Mouse (Mus musculus): ENCODE data around the gene Krtap5-5. TPM values are rescaled to one million over a fixed set of nuclear protein-coding genes. Genes with fewer than 3 reads are reported as not detected.
"Not testable (repeated sequence)": the region's sequence is repeated elsewhere in the genome, so short reads cannot be mapped to it uniquely, and the experiment has no call there.

Gene Krtap5-5
- polyA plus RNA-seq, 1 experiment from 2014 or later: 0.73 TPM

GRCm38 (mm10) chr7:142206891-142207290 is 22.9 kb downstream of the Krtap5-5 start:
- not testable (repeated sequence) for H3K4me2 ChIP-seq (replicated peaks); H3K27ac ChIP-seq (replicated peaks); H3K4me1 ChIP-seq; ATAC-seq (ENCODE audit: insufficient number of reproducible peaks, low FRiP score, low TSS enrichment, low read depth); H3K4me3 ChIP-seq (replicated peaks); H3K9ac ChIP-seq; H3K27me3 ChIP-seq; H3K36me3 ChIP-seq; H3K9me3 ChIP-seq (replicated peaks)
- 74% methylated on average over 5 of the region's 5 CpGs for WGBS

GRCm38 (mm10) chr7:142205488-142205887 is 24.3 kb downstream of the Krtap5-5 start:
- H3K36me3 ChIP-seq: no peaks in the 10 kb centered on the region
- H3K27ac ChIP-seq (replicated peaks): no peak overlapping the region
- no peak overlapping the region for H3K9ac ChIP-seq
- H3K9me3 ChIP-seq (replicated peaks): no peaks in the 10 kb centered on the region
- H3K4me1 ChIP-seq: no peaks in the 10 kb centered on the region
- H3K27me3 ChIP-seq: no peaks in the 10 kb centered on the region
- ATAC-seq (ENCODE audit: insufficient number of reproducible peaks, low FRiP score, low TSS enrichment, low read depth): no peak
- no peak overlapping the region for H3K4me3 ChIP-seq (replicated peaks)
- H3K4me2 ChIP-seq (replicated peaks): no peak overlapping the region

GRCm38 (mm10) chr7:142201064-142201463 is 28.7 kb downstream of the Krtap5-5 start, which contains the start of gene Krtap5-3:
Krtap5-3 (plus strand) TSS chr7:142201364.
- no peak within 1 kb of the TSS for H3K9ac ChIP-seq
- no peaks in the 10 kb centered on the region for H3K27me3 ChIP-seq
- no peaks in the 10 kb centered on the region for H3K36me3 ChIP-seq
- H3K9me3 ChIP-seq (replicated peaks): no peaks in the 10 kb centered on the region
- no peaks in the 10 kb centered on the region for H3K4me1 ChIP-seq
- no peak within 1 kb of the TSS for H3K4me2 ChIP-seq (replicated peaks)
- no peak for ATAC-seq (ENCODE audit: insufficient number of reproducible peaks, low FRiP score, low TSS enrichment, low read depth)
- no peak within 1 kb of the TSS for H3K4me3 ChIP-seq (replicated peaks)
- H3K27ac ChIP-seq (replicated peaks): no peak within 1 kb of the TSS
- 56% methylated on average over 1 of the region's 1 CpGs for WGBS

GRCm38 (mm10) chr7:142198748-142199147 is 31.0 kb downstream of the Krtap5-5 start:
- 78% methylated on average over 2 of the region's 2 CpGs for WGBS
- Histone ChIP-seq H3K4me3 (replicated peaks) (no peak overlapping the region), H3K9ac (no peak overlapping the region), H3K9me3 (replicated peaks) (no peaks in the 10 kb centered on the region), H3K4me1 (no peaks in the 10 kb centered on the region), H3K36me3 (no peaks in the 10 kb centered on the region), H3K27ac (replicated peaks) (no peak overlapping the region), H3K4me2 (replicated peaks) (no peak overlapping the region), H3K27me3 (no peaks in the 10 kb centered on the region)
- ATAC-seq (ENCODE audit: insufficient number of reproducible peaks, low FRiP score, low TSS enrichment, low read depth): no peak

GRCm38 (mm10) chr7:142190289-142190688 is 39.5 kb downstream of the Krtap5-5 start, which contains the start of gene Gm10153:
Gm10153 (minus strand) TSS chr7:142190389.
- no peak within 1 kb of the TSS for H3K4me3 ChIP-seq (replicated peaks)
- H3K36me3 ChIP-seq: no peaks in the 10 kb centered on the region
- no peak within 1 kb of the TSS for H3K4me2 ChIP-seq (replicated peaks)
- no peak within 1 kb of the TSS for H3K9ac ChIP-seq
- H3K27me3 ChIP-seq: peaks cover 2% of the 10 kb centered on the region
- H3K27ac ChIP-seq (replicated peaks): no peak within 1 kb of the TSS
- H3K9me3 ChIP-seq (replicated peaks): no peaks in the 10 kb centered on the region
- WGBS: 46% methylated on average over 2 of the region's 2 CpGs
- no peak for ATAC-seq (ENCODE audit: insufficient number of reproducible peaks, low FRiP score, low TSS enrichment, low read depth)
- H3K4me1 ChIP-seq: no peaks in the 10 kb centered on the region

GRCm38 (mm10) chr7:142188156-142188555 is 41.6 kb downstream of the Krtap5-5 start:
- no peak for ATAC-seq (ENCODE audit: insufficient number of reproducible peaks, low FRiP score, low TSS enrichment, low read depth)
- H3K4me3 ChIP-seq (replicated peaks): no peak overlapping the region
- H3K9ac ChIP-seq: no peak overlapping the region
- no peak overlapping the region for H3K4me2 ChIP-seq (replicated peaks)
- WGBS: 64% methylated on average over 2 of the region's 2 CpGs
- H3K4me1 ChIP-seq: no peaks in the 10 kb centered on the region
- H3K27me3 ChIP-seq: peaks cover 2% of the 10 kb centered on the region
- H3K27ac ChIP-seq (replicated peaks): no peak overlapping the region
- no peaks in the 10 kb centered on the region for H3K36me3 ChIP-seq
- H3K9me3 ChIP-seq (replicated peaks): no peaks in the 10 kb centered on the region

GRCm38 (mm10) chr7:142181021-142181420 is 48.8 kb downstream of the Krtap5-5 start:
- Histone ChIP-seq H3K4me3 (replicated peaks) (no peak overlapping the region), H3K27ac (replicated peaks) (no peak overlapping the region), H3K9me3 (replicated peaks) (no peaks in the 10 kb centered on the region), H3K27me3 (no peaks in the 10 kb centered on the region), H3K4me2 (replicated peaks) (no peak overlapping the region), H3K4me1 (no peaks in the 10 kb centered on the region), H3K9ac (no peak overlapping the region), H3K36me3 (no peaks in the 10 kb centered on the region)
- WGBS: 57% methylated on average over 1 of the region's 1 CpGs
- ATAC-seq (ENCODE audit: insufficient number of reproducible peaks, low FRiP score, low TSS enrichment, low read depth): no peak

Other genes with a start within 250 kb of the Krtap5-5 start
- gene Mob2, start 168.9 kb downstream of the Krtap5-5 start, polyA plus RNA-seq (2015; fragmentation: Nextera tagmentation; extraction: Ambion mirVana): 79.5 and 82.6 TPM in 2 replicates
- 6.5 and 7.7 TPM in 2 replicates for gene Dusp8, start 134.1 kb downstream of the Krtap5-5 start, polyA plus RNA-seq (2015; fragmentation: Nextera tagmentation; extraction: Ambion mirVana)
- gene Gm45618, start 109.2 kb downstream of the Krtap5-5 start, polyA plus RNA-seq (2015; fragmentation: Nextera tagmentation; extraction: Ambion mirVana): 0.79 and 1.7 TPM in 2 replicates
- gene Gm39115, start 93.9 kb downstream of the Krtap5-5 start, polyA plus RNA-seq (2015; fragmentation: Nextera tagmentation; extraction: Ambion mirVana): not detected in 2 replicates
- 1.0 and 1.1 TPM in 2 replicates for gene Gm45337, start 85.4 kb downstream of the Krtap5-5 start, polyA plus RNA-seq (2015; fragmentation: Nextera tagmentation; extraction: Ambion mirVana)
- 0.77 and 0.79 TPM in 2 replicates for gene Gm29735, start 72.9 kb downstream of the Krtap5-5 start, polyA plus RNA-seq (2015; fragmentation: Nextera tagmentation; extraction: Ambion mirVana)
- gene Gm4553, start 64.2 kb downstream of the Krtap5-5 start, polyA plus RNA-seq (2015; fragmentation: Nextera tagmentation; extraction: Ambion mirVana): 1.4 and 1.7 TPM in 2 replicates
- 0.75 and 1.2 TPM in 2 replicates for gene Krtap5-2, start 54.0 kb downstream of the Krtap5-5 start, polyA plus RNA-seq (2015; fragmentation: Nextera tagmentation; extraction: Ambion mirVana)
- gene Gm10153, start 39.6 kb downstream of the Krtap5-5 start, polyA plus RNA-seq (2015; fragmentation: Nextera tagmentation; extraction: Ambion mirVana): 0.47 and 0.57 TPM in 2 replicates
- 0.16 and 0.30 TPM in 2 replicates for gene Krtap5-3, start 28.6 kb downstream of the Krtap5-5 start, polyA plus RNA-seq (2015; fragmentation: Nextera tagmentation; extraction: Ambion mirVana)
- gene Gm7579, start 18.1 kb downstream of the Krtap5-5 start, polyA plus RNA-seq (2015; fragmentation: Nextera tagmentation; extraction: Ambion mirVana): 1.7 and 1.8 TPM in 2 replicates
- 0.40 and 1.0 TPM in 2 replicates for gene Gm40460, start 11.1 kb upstream of the Krtap5-5 start, polyA plus RNA-seq (2015; fragmentation: Nextera tagmentation; extraction: Ambion mirVana)
- not detected in 2 replicates for gene Gm2431, start 28.4 kb upstream of the Krtap5-5 start, polyA plus RNA-seq (2015; fragmentation: Nextera tagmentation; extraction: Ambion mirVana)
- 0.31 TPM in 1 of 2 replicates, not detected in the other for gene Gm4559, start 44.4 kb upstream of the Krtap5-5 start, polyA plus RNA-seq (2015; fragmentation: Nextera tagmentation; extraction: Ambion mirVana)
- 0.56 TPM in 1 of 2 replicates, not detected in the other for gene Krtap5-1, start 67.1 kb upstream of the Krtap5-5 start, polyA plus RNA-seq (2015; fragmentation: Nextera tagmentation; extraction: Ambion mirVana)
- 0.21 and 0.37 TPM in 2 replicates for gene Krtap5-4, start 73.6 kb upstream of the Krtap5-5 start, polyA plus RNA-seq (2015; fragmentation: Nextera tagmentation; extraction: Ambion mirVana)
- 7.5 and 7.8 TPM in 2 replicates for gene Ifitm10, start 143.8 kb upstream of the Krtap5-5 start, polyA plus RNA-seq (2015; fragmentation: Nextera tagmentation; extraction: Ambion mirVana)
- gene Gm49369, start 152.7 kb upstream of the Krtap5-5 start, polyA plus RNA-seq (2015; fragmentation: Nextera tagmentation; extraction: Ambion mirVana): not detected in 2 replicates
- 374 and 387 TPM in 2 replicates for gene Ctsd, start 158.1 kb upstream of the Krtap5-5 start, polyA plus RNA-seq (2015; fragmentation: Nextera tagmentation; extraction: Ambion mirVana)
- 3.9 and 4.5 TPM in 2 replicates for gene Syt8, start 204.9 kb upstream of the Krtap5-5 start, polyA plus RNA-seq (2015; fragmentation: Nextera tagmentation; extraction: Ambion mirVana)
- gene Tnni2, start 211.8 kb upstream of the Krtap5-5 start, polyA plus RNA-seq (2015; fragmentation: Nextera tagmentation; extraction: Ambion mirVana): 169 and 228 TPM in 2 replicates
- gene Lsp1, start 230.8 kb upstream of the Krtap5-5 start, polyA plus RNA-seq (2015; fragmentation: Nextera tagmentation; extraction: Ambion mirVana): 49.3 and 58.9 TPM in 2 replicates